Mouse (Mus musculus) spleen, adult 2 months (tissue): ENCODE data around the gene Rad51b.

ENCODE experiments used
- CTCF ChIP-seq: fragments of 200-500 bp; IDR thresholded peaks from 2 replicates; pipeline ENCODE4 v1.5.1; 2011; ENCODE audit warnings: mild to moderate bottlenecking, inconsistent platforms; ENCODE audit not compliant: insufficient read depth, insufficient read length, insufficient replicate concordance; ENCODE audit errors: extremely low read depth
- POLR2A ChIP-seq: fragments of 200-500 bp; IDR thresholded peaks from 2 replicates; pipeline ENCODE4 v1.6.1; 2011; ENCODE audit warnings: low read depth, low read length, inconsistent platforms

- TF ChIP-seq CTCF, result no peak
- no peak for TF ChIP-seq POLR2A
Measured at GRCm38 (mm10) chr12:79832611-79833010, 535.5 kb downstream of the Rad51b start.
